Mouse (Mus musculus): ENCODE measurements around the gene Slc27a5. TPM values are rescaled to one million over a fixed set of nuclear protein-coding genes. Genes with fewer than 3 reads are reported as not detected.

Gene Slc27a5
- polyA plus RNA-seq, 1 experiment from 2014 or later, result not detected

DNA sequence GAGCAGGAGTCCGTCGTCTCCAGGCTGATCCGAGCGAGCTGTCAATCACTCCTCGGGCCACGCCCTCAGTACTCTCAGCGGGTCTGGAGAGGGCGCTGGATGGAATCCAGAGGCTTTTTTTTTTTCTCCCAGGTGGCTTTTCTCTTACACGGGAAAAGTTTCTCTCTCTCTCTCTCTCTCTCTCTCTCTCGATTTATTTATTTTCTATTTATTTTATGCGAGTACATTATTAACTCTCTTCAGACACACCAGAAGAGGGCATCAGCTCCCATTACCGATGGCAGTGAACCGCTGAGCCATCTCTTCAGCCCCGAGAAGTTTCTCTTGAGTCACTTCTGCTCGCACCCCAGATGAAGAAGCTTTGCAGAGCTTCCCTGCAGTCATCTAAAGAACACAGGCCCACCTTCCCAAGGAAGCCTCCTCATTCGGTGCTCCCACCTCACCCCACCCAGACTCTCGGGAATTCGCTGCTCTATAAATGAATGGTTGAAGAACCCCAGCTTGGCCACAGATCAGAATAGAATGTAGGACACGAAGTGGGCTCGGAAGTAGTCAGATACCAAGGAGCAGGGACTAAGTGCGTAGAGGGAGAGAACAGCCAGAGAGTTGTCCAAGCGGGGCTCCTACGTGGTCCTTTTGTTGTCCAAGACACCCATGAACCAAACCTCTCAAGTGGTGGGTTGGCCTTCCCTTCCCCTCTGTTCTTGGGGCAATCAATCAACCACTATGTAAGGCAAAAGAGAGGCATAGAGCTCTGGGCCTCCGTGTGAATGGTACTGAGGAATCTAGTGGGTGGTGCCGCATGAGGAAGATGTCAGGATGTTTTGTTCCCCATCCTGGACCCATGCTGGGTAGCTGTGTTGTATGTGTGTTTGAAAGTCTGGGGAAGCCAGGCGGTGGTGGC is 12.3 kb upstream of the Slc27a5 start, which contains the start of gene Zbtb45:
Gene Zbtb45 (minus strand): TSS at position 30 of the 904 bp plus-strand sequence.
- 9% methylated on average over 26 of the region's 26 CpGs for WGBS
- H3K4me1 ChIP-seq (replicated peaks; ENCODE audit: control insufficient read depth, insufficient read depth, low read length), result peaks cover 6% of the 10 kb centered on the region; the same call in 1 of the 2 replicates

DNA sequence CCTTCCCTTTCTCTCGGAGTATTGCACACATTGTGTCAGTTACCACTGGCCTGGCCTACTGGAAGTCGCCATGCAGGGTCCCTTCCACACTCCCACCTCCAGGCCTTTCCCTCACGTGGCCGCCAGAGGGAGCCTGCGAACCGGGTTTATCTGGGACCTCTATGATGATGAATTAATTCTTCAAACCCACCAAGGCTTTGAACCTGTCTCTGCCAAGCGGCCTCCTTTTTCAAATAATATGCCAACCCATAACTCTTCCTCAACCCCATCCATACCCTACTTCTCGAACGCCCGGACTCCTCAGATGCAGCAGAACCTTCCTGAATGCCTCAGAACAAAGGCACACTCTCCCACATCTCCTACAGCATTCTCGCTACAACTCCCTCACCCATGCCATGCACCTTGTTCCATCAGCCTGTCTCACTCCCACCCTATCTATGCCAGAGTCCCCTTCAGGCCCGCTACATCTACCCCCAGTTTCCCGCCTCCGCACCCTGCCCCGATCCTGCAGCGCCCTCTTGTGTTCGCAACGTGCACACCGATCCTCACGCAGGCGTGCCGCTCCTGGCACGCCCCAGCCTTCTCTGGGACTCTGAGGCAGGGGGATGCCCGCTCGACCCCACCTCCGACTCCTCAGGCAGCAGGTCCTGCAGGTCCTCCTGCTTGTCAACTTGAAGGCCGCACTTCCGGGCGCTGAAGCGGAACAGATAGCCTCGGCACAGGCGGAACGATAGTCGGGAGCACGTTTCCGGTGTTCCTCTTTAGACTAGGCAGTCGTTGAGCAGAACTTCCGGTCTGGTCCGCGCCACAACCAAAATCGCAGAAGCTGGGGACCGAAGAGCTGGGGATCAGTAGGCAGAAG is 11.4 kb upstream of the Slc27a5 start:
- H3K4me2 ChIP-seq (ENCODE audit: low read depth, low read length), result peak overlapping the region; percentile 79
- peaks cover 15% of the 10 kb centered on the region for H3K36me3 ChIP-seq (ENCODE audit: control insufficient read depth, insufficient read depth, low read length)
- no peaks in the 10 kb centered on the region; the same call in 1 of the 2 replicates for H3K27me3 ChIP-seq (ENCODE audit: control insufficient read depth, insufficient read depth, low read depth, low read length)
- H3K27ac ChIP-seq (ENCODE audit: low read length), result peak overlapping the region; percentile 89
- H3K9ac ChIP-seq (ENCODE audit: low read length), result peak overlapping the region; percentile 74
- H3K4me3 ChIP-seq (ENCODE audit: low read length), result peak overlapping the region; percentile 55
- H3K9me3 ChIP-seq (ENCODE audit: control insufficient read depth, low read length), result no peaks in the 10 kb centered on the region
- H3K4me1 ChIP-seq (replicated peaks; ENCODE audit: control insufficient read depth, insufficient read depth, low read length), result peaks cover 6% of the 10 kb centered on the region; the same call in 1 of the 2 replicates
- peak; percentile 92 for ATAC-seq (ENCODE audit: low read depth)
- WGBS, result under 1% methylated on average over 42 of the region's 42 CpGs

More for the DNA sequence above, 12.3 kb upstream of the Slc27a5 start, which contains the start of gene Zbtb45:
- H3K27ac ChIP-seq (ENCODE audit: low read length), result peak within 1 kb of the TSS; percentile 89
- no peak for ATAC-seq (ENCODE audit: low read depth)
- no peaks in the 10 kb centered on the region for H3K9me3 ChIP-seq (ENCODE audit: control insufficient read depth, low read length)
- peak within 1 kb of the TSS; percentile 79 for H3K4me2 ChIP-seq (ENCODE audit: low read depth, low read length)
- peak within 1 kb of the TSS; percentile 74 for H3K9ac ChIP-seq (ENCODE audit: low read length)
- no peaks in the 10 kb centered on the region; the same call in 1 of the 2 replicates for H3K27me3 ChIP-seq (ENCODE audit: control insufficient read depth, insufficient read depth, low read depth, low read length)
- H3K4me3 ChIP-seq (ENCODE audit: low read length), result peak within 1 kb of the TSS; percentile 55
- peaks cover 10% of the 10 kb centered on the region for H3K36me3 ChIP-seq (ENCODE audit: control insufficient read depth, insufficient read depth, low read length)

DNA sequence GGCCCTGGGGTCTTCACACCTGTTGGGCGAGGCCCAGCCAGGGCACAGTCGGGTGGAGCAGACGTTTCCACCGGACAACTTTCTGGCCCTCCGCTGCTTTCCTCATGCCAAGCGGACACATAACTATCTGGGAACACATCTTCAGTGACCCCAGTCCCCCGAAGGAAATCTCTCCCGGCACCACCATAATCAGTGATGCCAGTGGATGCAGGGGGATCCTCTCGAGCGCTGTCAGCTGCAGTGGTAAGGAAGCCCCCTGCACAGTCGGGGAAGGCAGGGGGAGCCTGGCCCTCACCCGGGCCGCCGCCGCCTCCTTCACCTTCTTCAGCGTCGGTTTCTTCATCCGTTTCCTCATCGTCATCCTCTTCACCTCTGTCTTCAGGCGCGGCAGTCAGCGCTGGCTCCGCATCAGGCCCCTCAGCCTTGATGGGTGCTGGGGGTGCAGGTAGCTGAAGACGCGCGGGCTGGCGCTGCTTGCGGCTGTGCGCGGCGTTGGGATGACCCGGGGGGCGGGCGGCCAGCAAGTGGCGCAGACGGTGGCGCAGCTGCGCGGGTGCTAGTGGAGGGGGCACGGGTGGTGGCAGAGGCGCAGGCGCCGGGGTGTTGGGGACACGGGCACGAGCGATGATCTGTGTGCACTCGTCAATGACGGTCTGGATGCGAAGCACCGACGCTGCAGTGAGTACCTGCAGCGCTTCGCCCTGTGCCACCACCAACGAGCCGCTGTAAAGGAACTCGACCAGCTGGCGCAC is 9.5 kb upstream of the Slc27a5 start:
- H3K4me3 ChIP-seq (ENCODE audit: low read length), result no peak overlapping the region
- no peaks in the 10 kb centered on the region; the same call in 1 of the 2 replicates for H3K27me3 ChIP-seq (ENCODE audit: control insufficient read depth, insufficient read depth, low read depth, low read length)
- 51% methylated on average over 55 of the region's 57 CpGs for WGBS
- H3K36me3 ChIP-seq (ENCODE audit: control insufficient read depth, insufficient read depth, low read length), result peaks cover 15% of the 10 kb centered on the region
- H3K9me3 ChIP-seq (ENCODE audit: control insufficient read depth, low read length), result no peaks in the 10 kb centered on the region
- no peak for ATAC-seq (ENCODE audit: low read depth)
- 0 out of 2 replicates have a peak overlapping the region, but pooled peaks have one; percentile 14 for H3K9ac ChIP-seq (ENCODE audit: low read length)
- no peak overlapping the region for H3K27ac ChIP-seq (ENCODE audit: low read length)
- H3K4me1 ChIP-seq (replicated peaks; ENCODE audit: control insufficient read depth, insufficient read depth, low read length), result peaks cover 6% of the 10 kb centered on the region; the same call in 1 of the 2 replicates
- no peak overlapping the region for H3K4me2 ChIP-seq (ENCODE audit: low read depth, low read length)

DNA sequence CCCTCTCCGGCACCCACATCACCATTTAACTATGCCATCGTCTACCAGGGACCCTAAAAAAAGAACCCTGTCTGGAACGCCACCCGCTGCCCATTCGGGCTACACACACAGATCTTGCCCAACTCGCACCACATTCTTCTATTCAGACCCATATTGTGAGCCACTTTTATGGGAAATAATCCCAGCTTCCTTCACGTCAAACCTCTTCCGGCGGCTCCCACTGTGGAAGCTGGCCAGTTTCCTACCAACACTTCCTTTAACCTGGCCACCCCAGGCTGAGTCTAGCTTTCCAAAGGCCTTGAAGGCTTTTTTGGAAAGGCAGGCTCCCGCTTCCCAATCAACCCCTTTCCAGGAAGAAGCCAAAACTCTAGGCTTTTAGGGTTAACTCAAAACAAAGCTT is 8.5 kb upstream of the Slc27a5 start:
- no peak for ATAC-seq (ENCODE audit: low read depth)
- no peak overlapping the region for H3K4me3 ChIP-seq (ENCODE audit: low read length)
- no peaks in the 10 kb centered on the region for H3K9me3 ChIP-seq (ENCODE audit: control insufficient read depth, low read length)
- H3K9ac ChIP-seq (ENCODE audit: low read length), result no peak overlapping the region
- peaks cover 6% of the 10 kb centered on the region; the same call in 1 of the 2 replicates for H3K4me1 ChIP-seq (replicated peaks; ENCODE audit: control insufficient read depth, insufficient read depth, low read length)
- H3K36me3 ChIP-seq (ENCODE audit: control insufficient read depth, insufficient read depth, low read length), result peaks cover 15% of the 10 kb centered on the region
- no peak overlapping the region for H3K4me2 ChIP-seq (ENCODE audit: low read depth, low read length)
- 85% methylated on average over 10 of the region's 10 CpGs for WGBS
- no peak overlapping the region for H3K27ac ChIP-seq (ENCODE audit: low read length)
- no peaks in the 10 kb centered on the region; the same call in 1 of the 2 replicates for H3K27me3 ChIP-seq (ENCODE audit: control insufficient read depth, insufficient read depth, low read depth, low read length)

DNA sequence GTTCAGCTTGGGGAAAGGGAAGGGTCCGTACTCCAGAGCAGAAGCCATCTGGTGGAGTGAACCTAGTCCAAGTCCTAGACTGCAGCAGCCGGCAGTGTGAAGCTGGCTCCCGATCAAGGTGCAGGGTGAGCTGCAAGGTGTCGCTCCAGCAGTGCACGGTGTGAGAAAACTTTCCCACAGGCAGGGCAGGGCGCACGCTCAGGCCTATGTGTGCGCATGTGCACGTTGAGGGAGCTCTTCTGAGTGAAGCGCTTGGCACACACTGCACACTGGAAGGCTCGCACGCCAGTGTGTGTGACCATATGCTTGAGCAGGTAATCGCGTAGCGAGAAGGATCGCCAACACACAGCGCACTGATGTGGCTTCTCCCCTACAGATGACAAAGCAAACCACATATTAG is 8.0 kb upstream of the Slc27a5 start:
- Histone ChIP-seq H3K27me3 (ENCODE audit: control insufficient read depth, insufficient read depth, low read depth, low read length) (no peaks in the 10 kb centered on the region; the same call in 1 of the 2 replicates), H3K4me1 (replicated peaks; ENCODE audit: control insufficient read depth, insufficient read depth, low read length) (peaks cover 6% of the 10 kb centered on the region; the same call in 1 of the 2 replicates), H3K9ac (ENCODE audit: low read length) (no peak overlapping the region), H3K4me2 (ENCODE audit: low read depth, low read length) (no peak overlapping the region), H3K27ac (ENCODE audit: low read length) (no peak overlapping the region), H3K4me3 (ENCODE audit: low read length) (no peak overlapping the region), H3K36me3 (ENCODE audit: control insufficient read depth, insufficient read depth, low read length) (peaks cover 15% of the 10 kb centered on the region), H3K9me3 (ENCODE audit: control insufficient read depth, low read length) (no peaks in the 10 kb centered on the region)
- 88% methylated on average over 17 of the region's 17 CpGs for WGBS
- ATAC-seq (ENCODE audit: low read depth), result no peak

DNA sequence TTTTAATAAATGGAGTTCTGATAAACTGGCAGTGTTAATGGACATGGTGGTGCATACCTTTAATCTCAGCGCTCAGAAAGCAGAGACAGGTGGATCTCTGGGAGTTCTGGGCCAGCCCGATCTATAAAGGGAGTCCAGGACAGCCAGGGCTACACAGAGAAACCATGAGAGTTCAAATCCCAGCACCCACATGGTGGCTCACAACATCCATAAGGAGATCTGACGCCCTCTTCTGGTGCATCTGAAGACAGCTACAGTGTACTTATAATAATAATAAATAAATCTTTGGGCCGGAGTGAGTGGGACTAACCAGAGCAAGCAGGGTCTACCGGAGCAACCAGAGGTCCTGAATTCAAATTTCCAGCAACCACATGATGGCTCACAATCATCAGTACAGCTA is 5.4 kb upstream of the Slc27a5 start:
- ATAC-seq (ENCODE audit: low read depth), result no peak
- Histone ChIP-seq H3K4me2 (ENCODE audit: low read depth, low read length) (no peak overlapping the region), H3K4me3 (ENCODE audit: low read length) (no peak overlapping the region), H3K9ac (ENCODE audit: low read length) (no peak overlapping the region), H3K36me3 (ENCODE audit: control insufficient read depth, insufficient read depth, low read length) (peaks cover 15% of the 10 kb centered on the region), H3K27me3 (ENCODE audit: control insufficient read depth, insufficient read depth, low read depth, low read length) (no peaks in the 10 kb centered on the region; the same call in 1 of the 2 replicates), H3K4me1 (replicated peaks; ENCODE audit: control insufficient read depth, insufficient read depth, low read length) (no peaks in the 10 kb centered on the region; the same call in 1 of the 2 replicates), H3K27ac (ENCODE audit: low read length) (no peak overlapping the region), H3K9me3 (ENCODE audit: control insufficient read depth, low read length) (no peaks in the 10 kb centered on the region)
- 66% methylated on average over 5 of the region's 5 CpGs for WGBS

DNA sequence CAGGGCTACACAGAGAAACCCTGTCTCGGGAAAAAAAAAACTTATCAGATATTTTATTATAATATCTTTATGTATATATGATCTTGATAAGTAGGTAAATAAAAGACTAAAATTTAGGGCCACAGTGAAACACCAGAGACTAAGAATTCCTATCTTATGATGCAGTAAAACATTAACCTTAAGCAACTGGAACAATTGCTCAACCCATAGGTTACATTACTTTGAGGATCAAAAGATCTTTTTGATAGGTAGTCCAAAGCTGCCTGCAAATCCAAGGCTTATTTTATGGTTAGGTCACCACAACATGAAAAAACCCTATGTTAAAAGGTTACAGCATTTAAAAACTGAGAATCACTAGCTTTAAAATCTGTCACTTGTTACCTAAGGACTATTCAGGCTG is 3.6 kb upstream of the Slc27a5 start:
- H3K27me3 ChIP-seq (ENCODE audit: control insufficient read depth, insufficient read depth, low read depth, low read length), result no peaks in the 10 kb centered on the region
- no peak overlapping the region for H3K9ac ChIP-seq (ENCODE audit: low read length)
- no peak for ATAC-seq (ENCODE audit: low read depth)
- peaks cover 9% of the 10 kb centered on the region for H3K36me3 ChIP-seq (ENCODE audit: control insufficient read depth, insufficient read depth, low read length)
- WGBS, result 60% methylated on average over 1 of the region's 1 CpGs
- no peaks in the 10 kb centered on the region for H3K9me3 ChIP-seq (ENCODE audit: control insufficient read depth, low read length)
- H3K4me1 ChIP-seq (replicated peaks; ENCODE audit: control insufficient read depth, insufficient read depth, low read length), result no peaks in the 10 kb centered on the region
- no peak overlapping the region for H3K4me2 ChIP-seq (ENCODE audit: low read depth, low read length)
- no peak overlapping the region for H3K4me3 ChIP-seq (ENCODE audit: low read length)
- no peak overlapping the region for H3K27ac ChIP-seq (ENCODE audit: low read length)

DNA sequence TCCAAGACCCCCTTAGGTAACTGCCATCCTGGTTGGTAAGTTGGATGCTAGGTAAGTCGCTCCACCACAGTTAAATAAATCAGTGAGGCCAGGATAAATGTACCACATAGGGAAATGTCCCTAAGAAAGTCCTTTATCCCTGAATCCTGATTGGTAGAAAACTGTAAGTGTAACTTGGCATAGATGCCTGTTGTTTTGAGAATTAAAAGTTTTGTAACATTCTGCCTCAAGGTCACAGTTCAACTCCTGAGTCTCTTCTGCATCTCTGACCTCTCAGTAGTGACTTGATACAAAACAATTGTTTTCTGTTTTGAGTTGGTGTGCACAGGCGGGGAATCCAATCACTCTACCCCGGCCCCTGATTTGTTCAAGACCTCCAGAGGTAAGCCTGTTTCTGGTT is 859 bp upstream of the Slc27a5 start, which contains the start of gene Trim28:
Gene Trim28 (plus strand): TSS at position 264 of the 400 bp plus-strand sequence.
- 88% methylated on average over 3 of the region's 3 CpGs for WGBS
- Histone ChIP-seq H3K4me3 (ENCODE audit: low read length) (no peak within 1 kb of the TSS), H3K4me1 (replicated peaks; ENCODE audit: control insufficient read depth, insufficient read depth, low read length) (no peaks in the 10 kb centered on the region), H3K4me2 (ENCODE audit: low read depth, low read length) (no peak within 1 kb of the TSS), H3K9me3 (ENCODE audit: control insufficient read depth, low read length) (no peaks in the 10 kb centered on the region), H3K27ac (ENCODE audit: low read length) (no peak within 1 kb of the TSS), H3K9ac (ENCODE audit: low read length) (no peak within 1 kb of the TSS), H3K36me3 (ENCODE audit: control insufficient read depth, insufficient read depth, low read length) (no peaks in the 10 kb centered on the region), H3K27me3 (ENCODE audit: control insufficient read depth, insufficient read depth, low read depth, low read length) (no peaks in the 10 kb centered on the region)
- no peak for ATAC-seq (ENCODE audit: low read depth)

All from lung, embryonic 16.5 days (tissue).